Mouse (Mus musculus) embryonic facial prominence, embryonic 10.5 days (tissue): ENCODE results near the gene 1300017J02Rik. TPM values are rescaled to one million over a fixed set of nuclear protein-coding genes. Genes with fewer than 3 reads are reported as not detected.

Experiments
- polyA plus RNA-seq: library from polyadenylated mRNA; unstranded; fragments of >200 nt; fragmentation: Nextera tagmentation; extraction: Ambion mirVana; gene quantifications from 2 replicates; pipeline ENCODE4 v1.2.1, GENCODE M21; 2016

1300017J02Rik gene
- polyA plus RNA-seq, 1 experiment from 2014 or later, result 4.0 TPM

Other genes with a start within 250 kb of the 1300017J02Rik start
- 6.8 and 8.4 TPM in 2 replicates for gene Rab6b, start 193.3 kb downstream of the 1300017J02Rik start, polyA plus RNA-seq
- gene Srprb, start 102.9 kb downstream of the 1300017J02Rik start, polyA plus RNA-seq, result 62.8 and 67.6 TPM in 2 replicates
- 0.58 and 0.95 TPM in 2 replicates for gene Gm20425, start 74.8 kb downstream of the 1300017J02Rik start, polyA plus RNA-seq
- 21.1 and 23.5 TPM in 2 replicates for gene Trf, start 74.6 kb downstream of the 1300017J02Rik start, polyA plus RNA-seq
- gene Topbp1, start 133 bp upstream of the 1300017J02Rik start, polyA plus RNA-seq, result 86.9 and 93.9 TPM in 2 replicates
- gene Cdv3, start 60.8 kb upstream of the 1300017J02Rik start, polyA plus RNA-seq, result 184 and 185 TPM in 2 replicates
- gene Bfsp2, start 175.3 kb upstream of the 1300017J02Rik start, polyA plus RNA-seq, result 0.75 and 1.3 TPM in 2 replicates